Comparison of ENCODE assay signal across 16 mouse cellular contexts in the genomic region with DNA sequence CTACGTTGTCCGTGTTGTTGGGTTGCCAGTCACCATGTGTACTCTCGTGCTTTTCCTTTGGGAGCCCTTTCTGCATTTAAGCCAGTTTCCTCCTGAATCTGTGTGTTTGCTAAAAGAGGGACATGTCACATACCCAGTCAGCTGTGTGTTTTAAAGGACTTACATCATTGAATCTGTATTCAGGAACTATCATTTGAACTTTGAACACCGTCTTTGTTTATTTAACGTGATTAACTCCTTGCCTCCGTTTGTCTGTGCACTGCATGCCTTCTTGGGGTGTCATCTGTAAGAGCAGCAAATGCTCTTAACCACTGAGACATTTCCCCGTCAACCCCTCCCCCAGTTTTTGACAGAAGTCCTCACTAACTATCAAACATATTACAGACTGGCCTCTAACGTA.
"Had no signal": no experiment of that assay in that cellular context is flagged by ENCODE, and none has a peak within 500 bp of the region (broad histone marks: within the 10 kb centered on the region; RNA-seq: fewer than 3 reads in every experiment).

No protein-coding gene starts in this region.

- H3K36me3 ChIP-seq: limb, embryonic 12.5 days; liver, embryonic 13.5 days; lung, embryonic 15.5 days; midbrain, embryonic 15.5 days; neural tube, embryonic 12.5 days; stomach, embryonic 15.5 days had no signal

- H3K4me3 ChIP-seq: layer of hippocampus, adult 2 months; limb, embryonic 12.5 days; liver, embryonic 13.5 days; lung, embryonic 15.5 days; megakaryocyte, embryonic 14.5 days; midbrain, embryonic 15.5 days; neural tube, embryonic 12.5 days; stomach, embryonic 15.5 days had no signal

- H3K4me2 ChIP-seq: limb, embryonic 12.5 days; liver, embryonic 13.5 days; lung, embryonic 15.5 days; midbrain, embryonic 11.5 days; midbrain, embryonic 15.5 days; neural tube, embryonic 12.5 days; stomach, embryonic 15.5 days had no signal

- H3K27me3 ChIP-seq: limb, embryonic 12.5 days; liver, embryonic 13.5 days; lung, embryonic 15.5 days; midbrain, embryonic 15.5 days; neural tube, embryonic 12.5 days; stomach, embryonic 15.5 days had no signal

- ATAC-seq: liver, postnatal 0 days; midbrain, embryonic 15.5 days had no signal

- H3K4me1 ChIP-seq: limb, embryonic 12.5 days; liver, embryonic 13.5 days; lung, embryonic 15.5 days; megakaryocyte, embryonic 14.5 days; midbrain, embryonic 15.5 days; neural tube, embryonic 12.5 days; stomach, embryonic 15.5 days had no signal

- H3K9me3 ChIP-seq: limb, embryonic 12.5 days; liver, embryonic 13.5 days; lung, embryonic 15.5 days; midbrain, embryonic 15.5 days; neural tube, embryonic 12.5 days; stomach, embryonic 15.5 days had no signal

- DNase-seq: kidney, postnatal 36 days; liver; liver, embryonic 13.5 days; liver, postnatal 0 days; lung, postnatal 14 days; thymus, postnatal 4 days had no signal

- H3K9ac ChIP-seq: limb, embryonic 12.5 days; liver, embryonic 13.5 days; liver, postnatal 0 days; lung, embryonic 15.5 days; midbrain, embryonic 15.5 days; neural tube, embryonic 12.5 days; stomach, embryonic 15.5 days had no signal

- H3K27ac ChIP-seq: kidney, postnatal 0 days; layer of hippocampus, adult 2 months; limb, embryonic 12.5 days; liver, embryonic 13.5 days; lung, embryonic 15.5 days; macrophage; midbrain, embryonic 15.5 days; neural tube, embryonic 12.5 days; stomach, embryonic 15.5 days had no signal
